8 mouse cellular contexts compared by ENCODE assay signal in genomic region chr6:100670880-100671344, GRCm38 (mm10). TPM values are rescaled to one million over a fixed set of nuclear protein-coding genes. Genes with fewer than 3 reads are reported as not detected.
DNase-seq lines count a peak whose midpoint lies in the region; ATAC-seq lines count a peak whose summit lies in the region.

TSS of gene Shq1 (minus strand) at chr6:100671157.

- peak; percentile 94 for ATAC-seq in hindbrain, embryonic 15.5 days (ENCODE audit: low FRiP score, low read depth)

- H3K4me1 ChIP-seq in hindbrain, embryonic 15.5 days (replicated peaks), result peaks cover 8% of the 10 kb centered on the region

- peaks cover 3% of the 10 kb centered on the region; the same call in 1 of the 2 replicates for H3K27me3 ChIP-seq in hindbrain, embryonic 15.5 days

- no peaks in the 10 kb centered on the region for H3K9me3 ChIP-seq in hindbrain, embryonic 15.5 days

- peak; percentile 91 for DNase-seq in T-cell, adult 2 months (ENCODE audit: low spot score)
- DNase-seq in cerebellum, postnatal 36 days, result peak; percentile 84 to 88
- peak; percentile 85 to 90 for DNase-seq in frontal cortex, postnatal 36 days (ENCODE audit: low spot score in 2 of 2)
- DNase-seq in left cerebral cortex, adult 11 months (ENCODE audit: low spot score), result peak; percentile 79
- DNase-seq in lung, postnatal 4 days, result peak; percentile 91
- DNase-seq in retina, postnatal 7 days (ENCODE audit: low read depth, low spot score), result peak; percentile 80
- DNase-seq in urinary bladder, adult 2 months (ENCODE audit: low spot score), result peak; percentile 66

- H3K27ac ChIP-seq in hindbrain, embryonic 15.5 days (replicated peaks), result peak within 1 kb of the TSS; percentile 52; the same call in 1 of the 2 replicates

- no peaks in the 10 kb centered on the region for H3K36me3 ChIP-seq in hindbrain, embryonic 15.5 days

- peak within 1 kb of the TSS; percentile 96 for H3K4me2 ChIP-seq in hindbrain, embryonic 15.5 days

- under 1% methylated on average over 49 of the region's 49 CpGs for WGBS in hindbrain, embryonic 15.5 days

- H3K4me3 ChIP-seq in hindbrain, embryonic 15.5 days, result peak within 1 kb of the TSS; percentile 85

- peak within 1 kb of the TSS; percentile 55 for H3K9ac ChIP-seq in hindbrain, embryonic 15.5 days

RNA-seq across cellular contexts. Expression of gene Shq1, which starts in this region (rescaled TPM):
- 8.9 and 10.1 TPM in 2 replicates for polyA plus RNA-seq in hindbrain, embryonic 15.5 days (2015; fragmentation: Nextera tagmentation; extraction: Ambion mirVana)
- polyA plus RNA-seq in urinary bladder, adult 2 months (2012; rRNA removed), result 5.5 and 6.9 TPM in 2 replicates

Comparison
In these comparisons a context has a peak if more than half of its experiments do, and no peak if none do; other contexts are left out.
1. Peak in every context shown above with its lines: DNase-seq, ATAC-seq, H3K4me3 ChIP-seq and H3K27ac ChIP-seq.